Mouse (Mus musculus) heart, postnatal 25 days (tissue): Measurements from ENCODE around the gene Atp11a. TPM values are rescaled to one million over a fixed set of nuclear protein-coding genes. Genes with fewer than 3 reads are reported as not detected.

Experiments used
- DNase-seq: peaks from one replicate; pipeline ENCODE4 v3.0.0; 2022; ENCODE audit warnings: low spot score
- intact Hi-C: fragments of 180-260 bp; cut with DNase I; formaldehyde crosslinking; loops from one replicate; pipeline ENCODE4 v1.15.1; 2025
- total RNA-seq, 2 experiments: library from RNA; stranded (reverse); gene quantifications; 2 replicates each; pipeline ENCODE4 v1.2.3; 2021

Gene Atp11a
- total RNA-seq, 2 experiments from 2014 or later = 82.7 to 84.0 TPM

DNA sequence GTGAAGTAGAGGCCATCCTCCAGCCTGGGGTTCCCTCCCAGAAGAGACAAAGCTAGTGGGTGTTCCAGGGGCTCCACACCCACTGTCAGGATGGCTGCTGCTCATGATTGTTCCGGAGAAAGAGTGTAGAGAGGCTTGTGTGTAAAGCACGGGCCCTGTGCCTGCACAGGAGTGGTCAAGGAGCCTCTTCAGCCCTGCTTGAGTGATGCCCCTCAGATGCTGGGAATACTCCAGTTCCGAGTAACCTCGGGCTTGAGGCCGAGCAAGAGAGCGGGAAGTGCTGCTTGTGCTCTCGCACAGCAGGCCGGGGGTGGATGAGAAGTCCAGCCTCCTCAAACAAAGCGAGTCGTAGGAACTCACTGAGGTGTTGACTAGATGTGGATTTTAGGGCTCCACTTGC, 46.3 kb downstream of the Atp11a start:
- no peak for DNase-seq
- intact Hi-C loops = loop anchor here (5.0 kb wide), 1 partner anchor 46 kb away; the partner anchor contains the start of gene Atp11a

DNA sequence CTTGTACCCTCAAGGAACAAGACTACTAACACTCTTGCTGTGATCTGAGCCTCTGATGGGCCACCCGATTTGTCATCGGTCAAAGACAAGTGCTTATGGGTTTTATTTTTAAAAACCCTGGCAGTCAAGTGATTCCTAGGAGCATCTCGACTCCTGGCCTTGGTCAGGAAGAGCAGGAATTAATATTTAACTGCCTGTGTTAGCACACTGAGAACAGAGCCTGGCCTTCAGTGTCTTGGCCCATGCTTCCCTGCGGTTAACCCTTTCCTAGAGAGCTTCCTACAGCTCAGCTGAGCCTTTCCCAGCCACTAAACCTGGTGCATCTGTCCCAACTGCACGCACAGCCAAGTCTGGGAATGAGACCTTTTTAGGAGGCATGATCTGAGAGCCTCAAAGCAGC, 48.1 kb downstream of the Atp11a start:
- DNase-seq = no peak
- intact Hi-C loops = loop anchor here (5.0 kb wide), 1 partner anchor 48 kb away; the partner anchor contains the start of gene Atp11a

DNA sequence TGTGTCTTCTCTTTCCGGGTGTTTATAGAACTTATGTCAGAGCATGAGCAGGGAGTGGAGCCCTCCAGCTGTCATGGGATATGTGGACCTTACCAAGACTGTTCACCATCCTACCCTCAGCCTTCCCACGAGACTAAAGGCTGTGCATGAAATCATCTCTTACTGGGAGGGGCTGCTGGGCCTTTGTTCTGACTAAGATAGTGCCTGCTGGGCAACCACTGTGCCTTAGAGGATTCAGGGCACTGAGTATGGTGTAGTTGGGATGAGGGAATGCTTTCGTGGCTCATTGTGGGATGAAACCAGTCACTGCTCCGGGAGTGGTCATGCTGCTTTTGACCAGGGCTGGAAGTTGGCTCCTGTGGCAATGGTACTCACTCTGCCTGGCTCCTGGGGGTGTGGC, 48.8 kb downstream of the Atp11a start:
- DNase-seq = no peak
- intact Hi-C loops = no loop called here

DNA sequence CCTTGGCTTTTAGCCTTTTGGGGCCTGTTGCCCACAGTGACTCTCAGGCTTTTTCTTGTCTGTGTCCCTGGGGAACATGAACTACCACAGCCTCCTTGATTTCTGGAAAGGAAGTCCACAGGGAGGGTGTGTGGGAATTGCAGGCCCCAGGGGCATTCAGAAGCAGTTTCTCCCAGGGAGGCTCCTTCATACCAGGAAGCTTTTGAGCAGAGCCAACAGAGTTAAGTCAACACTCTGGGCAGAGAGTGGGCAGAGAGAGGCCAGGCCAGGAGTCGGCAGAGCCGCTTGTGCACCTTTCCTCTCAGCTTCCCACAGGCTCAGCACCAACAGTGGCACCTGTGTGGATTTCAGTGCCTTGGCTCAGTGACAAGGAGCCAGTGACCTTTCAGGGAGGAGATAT, 51.2 kb downstream of the Atp11a start:
- intact Hi-C loops = no loop called here
- DNase-seq = no peak

DNA sequence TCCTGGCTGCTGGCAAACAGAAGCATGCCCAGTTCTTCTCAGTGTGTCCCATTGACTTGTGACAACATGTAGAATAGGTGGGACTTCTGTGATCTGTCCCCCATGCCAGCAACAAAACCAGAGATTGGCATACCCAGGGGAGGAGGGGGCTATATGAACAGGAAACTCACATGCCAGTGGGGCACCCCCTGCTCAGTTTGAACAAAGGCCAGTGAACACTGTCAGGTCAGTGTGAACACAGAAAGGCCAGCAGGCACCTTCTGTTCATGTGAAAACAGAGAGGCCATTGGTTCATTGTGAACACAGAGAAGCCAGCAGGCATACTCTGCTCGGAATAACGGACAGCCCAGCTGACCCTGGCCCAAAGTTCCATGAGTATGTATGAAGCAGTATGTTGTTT, 52.7 kb downstream of the Atp11a start:
- intact Hi-C loops = no loop called here
- DNase-seq = no peak

DNA sequence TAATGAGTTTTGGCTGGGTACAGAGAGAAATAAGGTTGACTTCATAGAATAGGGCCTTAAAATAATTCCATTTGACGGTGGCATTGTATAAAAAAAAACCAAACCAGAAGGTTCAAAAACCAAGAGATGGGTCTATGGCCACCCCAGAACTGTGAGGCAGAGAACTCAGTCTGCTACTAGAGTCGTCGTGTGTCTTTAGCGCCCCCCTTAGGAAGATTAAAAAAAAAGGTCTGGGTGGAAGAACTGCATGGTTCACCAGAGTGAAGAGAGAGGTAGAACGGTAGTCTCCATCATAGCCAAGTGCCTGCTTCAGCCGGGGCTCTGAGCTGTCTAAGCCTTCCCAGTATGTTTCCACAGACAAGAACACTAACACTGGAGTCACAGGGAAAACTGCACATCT, 54.4 kb downstream of the Atp11a start:
- DNase-seq = no peak
- intact Hi-C loops = loop anchor here (5.0 kb wide), 1 partner anchor 134 kb away; no protein-coding TSS in a partner anchor

DNA sequence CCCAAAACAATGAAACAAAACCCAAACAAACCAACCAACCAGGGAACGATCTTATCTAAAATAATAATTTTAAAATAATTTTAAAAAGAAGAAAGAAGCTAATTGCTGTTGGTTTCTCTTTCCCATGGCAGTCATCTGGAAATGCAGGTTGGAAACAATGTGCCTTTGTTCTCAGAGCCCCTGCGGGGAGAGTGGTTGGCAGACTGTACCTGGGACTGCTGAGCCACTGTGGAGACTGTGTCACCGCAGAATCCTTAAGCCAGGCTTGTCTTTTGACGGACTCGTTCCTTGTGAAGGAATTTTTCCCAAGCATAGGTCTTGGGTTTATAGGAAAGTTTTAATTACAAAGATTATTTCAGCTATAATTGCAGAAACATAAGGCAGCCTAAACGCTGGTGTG, 59.6 kb downstream of the Atp11a start:
- intact Hi-C loops = no loop called here
- no peak for DNase-seq

DNA sequence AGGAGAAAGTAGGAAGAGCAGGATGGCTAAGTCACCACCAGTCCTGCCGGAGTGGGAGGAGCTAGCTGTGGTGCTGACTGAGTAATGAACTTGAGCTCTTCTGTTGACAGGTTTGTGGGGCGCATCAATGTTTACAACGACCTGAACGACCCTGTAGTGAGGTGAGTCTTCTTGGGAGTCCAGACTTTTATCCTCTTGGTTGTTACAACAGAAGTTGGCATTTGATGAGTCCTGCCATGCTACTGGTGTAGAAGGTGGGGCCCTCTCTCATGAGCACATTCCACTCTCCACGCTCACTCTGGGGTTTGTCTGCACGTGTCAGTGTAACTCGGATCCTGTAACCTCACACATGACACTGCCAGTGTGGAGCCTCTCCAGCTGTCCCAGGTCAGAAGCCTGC, 66.1 kb downstream of the Atp11a start:
- DNase-seq = no peak
- intact Hi-C loops = no loop called here

DNA sequence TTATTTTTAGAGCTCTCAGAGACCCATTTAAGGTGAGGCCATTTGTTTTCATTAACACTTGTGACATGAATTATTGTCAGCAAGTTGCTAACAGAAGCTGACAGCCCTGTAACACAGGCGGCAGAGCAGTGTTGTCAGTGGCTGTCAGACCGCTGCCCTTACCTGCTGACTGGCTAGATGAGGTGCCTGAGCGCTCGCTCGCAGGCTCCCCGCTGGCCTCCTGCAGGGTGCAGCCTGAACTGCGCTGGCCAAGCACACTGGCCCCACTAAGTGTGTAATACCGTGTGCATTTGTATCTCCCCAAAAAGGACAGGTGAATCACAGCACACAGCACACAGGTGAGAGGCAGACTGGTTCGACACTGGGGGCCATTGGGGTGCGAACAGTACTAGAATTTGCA, 67.7 kb downstream of the Atp11a start:
- no peak for DNase-seq
- intact Hi-C loops = no loop called here

DNA sequence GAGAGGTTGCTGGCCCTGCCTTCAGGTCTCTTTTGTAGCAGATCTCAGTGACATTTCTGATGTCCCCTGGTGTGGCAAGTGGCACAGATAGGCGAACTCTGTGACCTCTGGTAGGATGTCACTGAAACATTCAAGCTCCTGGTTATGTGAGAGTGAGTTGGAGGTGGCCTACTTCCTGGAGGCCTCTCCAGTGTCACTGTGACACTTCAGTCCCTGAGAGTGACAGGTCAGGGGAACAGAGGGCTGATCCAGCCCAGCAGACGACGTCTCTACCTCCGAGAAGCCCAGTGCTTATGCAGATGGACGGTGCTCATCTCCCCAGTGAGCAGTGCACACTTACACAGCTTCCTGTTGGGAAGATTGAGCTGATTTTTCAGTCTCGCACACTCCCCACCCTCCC, 68.4 kb downstream of the Atp11a start:
- intact Hi-C loops = no loop called here
- DNase-seq = no peak

DNA sequence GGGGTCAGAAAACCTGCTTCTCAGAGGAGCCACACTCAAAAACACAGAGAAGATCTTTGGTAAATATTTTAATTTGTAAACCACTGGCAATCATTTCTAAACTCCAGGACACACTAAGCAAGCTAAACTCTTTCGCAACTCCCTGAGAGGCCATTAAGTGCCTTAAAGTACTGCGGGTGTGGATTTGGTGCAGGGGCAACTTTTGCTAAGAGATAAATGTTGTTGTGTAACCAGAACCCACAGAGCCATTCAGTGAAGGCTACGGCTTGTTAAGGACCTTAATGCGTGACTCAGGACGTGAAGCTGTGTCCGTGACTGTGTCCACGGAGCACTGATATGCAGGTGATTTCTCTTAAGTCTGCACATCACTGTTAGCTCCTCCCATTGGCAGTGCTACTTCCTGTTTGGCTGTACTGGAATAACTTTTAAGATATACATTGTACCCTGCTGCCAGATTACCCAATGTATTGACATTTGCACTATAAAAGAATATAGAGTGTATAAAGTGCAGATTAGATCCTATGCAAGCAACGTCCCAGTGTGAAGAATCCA, 68.9 kb downstream of the Atp11a start:
- intact Hi-C loops = no loop called here
- no peak for DNase-seq

DNA sequence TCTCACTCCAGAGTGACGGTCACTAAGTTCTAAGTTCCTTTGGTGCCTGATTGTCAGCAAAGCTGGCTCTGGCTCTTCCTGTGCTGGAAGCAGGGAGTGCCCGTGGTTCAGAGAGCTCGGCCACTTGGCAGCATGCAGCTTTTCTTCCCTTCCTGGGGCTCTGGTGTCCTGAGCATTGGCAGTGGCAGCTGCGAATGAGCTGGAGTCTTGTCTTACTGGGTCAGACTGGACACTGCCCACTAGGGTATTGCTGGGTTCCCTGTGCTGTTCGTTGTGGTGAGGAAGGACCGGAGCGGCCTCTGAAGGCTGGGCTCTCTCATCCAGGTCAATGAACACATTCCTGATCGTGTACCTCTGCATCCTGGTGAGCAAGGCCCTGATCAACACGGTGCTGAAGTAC, 70.3 kb downstream of the Atp11a start:
- intact Hi-C loops = no loop called here
- no peak for DNase-seq

DNA sequence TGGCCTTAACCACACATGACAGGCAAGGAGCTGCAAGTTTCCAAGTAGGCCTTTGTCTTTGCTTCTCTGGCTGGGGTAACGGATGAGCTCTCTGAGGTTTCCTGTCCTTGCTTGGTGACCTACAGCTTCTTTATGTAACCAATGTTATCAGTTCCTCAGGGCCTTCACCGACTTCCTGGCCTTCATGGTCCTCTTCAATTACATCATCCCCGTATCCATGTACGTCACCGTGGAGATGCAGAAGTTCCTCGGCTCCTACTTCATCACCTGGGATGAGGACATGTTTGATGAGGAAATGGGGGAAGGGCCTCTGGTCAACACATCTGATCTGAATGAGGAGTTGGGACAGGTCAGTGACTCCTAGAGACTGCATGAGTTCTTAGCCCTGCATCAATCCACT, 71.5 kb downstream of the Atp11a start:
- no peak for DNase-seq

DNA sequence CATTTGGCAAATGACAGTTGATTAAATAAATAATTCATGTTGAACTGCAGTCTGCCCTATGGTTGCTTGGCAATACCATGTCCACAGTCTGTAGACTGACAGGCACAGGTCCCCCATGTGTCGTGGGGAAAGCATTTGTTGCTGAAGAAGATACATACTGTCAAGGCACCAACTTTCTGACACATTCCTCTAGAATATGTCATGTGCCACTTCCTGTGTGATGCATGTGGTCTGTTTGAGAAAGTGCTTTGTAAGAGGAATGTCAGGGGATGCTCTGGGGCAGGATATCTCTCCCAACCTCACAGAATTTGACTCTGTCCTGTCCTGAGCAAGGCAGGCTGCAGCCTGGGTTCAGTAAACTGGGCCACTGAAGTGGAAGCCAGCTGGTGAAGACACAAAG, 72.6 kb downstream of the Atp11a start:
- no peak for DNase-seq
- intact Hi-C loops = no loop called here

More for the DNA sequence above, 71.5 kb downstream of the Atp11a start:
- intact Hi-C loops = no loop called here

DNA sequence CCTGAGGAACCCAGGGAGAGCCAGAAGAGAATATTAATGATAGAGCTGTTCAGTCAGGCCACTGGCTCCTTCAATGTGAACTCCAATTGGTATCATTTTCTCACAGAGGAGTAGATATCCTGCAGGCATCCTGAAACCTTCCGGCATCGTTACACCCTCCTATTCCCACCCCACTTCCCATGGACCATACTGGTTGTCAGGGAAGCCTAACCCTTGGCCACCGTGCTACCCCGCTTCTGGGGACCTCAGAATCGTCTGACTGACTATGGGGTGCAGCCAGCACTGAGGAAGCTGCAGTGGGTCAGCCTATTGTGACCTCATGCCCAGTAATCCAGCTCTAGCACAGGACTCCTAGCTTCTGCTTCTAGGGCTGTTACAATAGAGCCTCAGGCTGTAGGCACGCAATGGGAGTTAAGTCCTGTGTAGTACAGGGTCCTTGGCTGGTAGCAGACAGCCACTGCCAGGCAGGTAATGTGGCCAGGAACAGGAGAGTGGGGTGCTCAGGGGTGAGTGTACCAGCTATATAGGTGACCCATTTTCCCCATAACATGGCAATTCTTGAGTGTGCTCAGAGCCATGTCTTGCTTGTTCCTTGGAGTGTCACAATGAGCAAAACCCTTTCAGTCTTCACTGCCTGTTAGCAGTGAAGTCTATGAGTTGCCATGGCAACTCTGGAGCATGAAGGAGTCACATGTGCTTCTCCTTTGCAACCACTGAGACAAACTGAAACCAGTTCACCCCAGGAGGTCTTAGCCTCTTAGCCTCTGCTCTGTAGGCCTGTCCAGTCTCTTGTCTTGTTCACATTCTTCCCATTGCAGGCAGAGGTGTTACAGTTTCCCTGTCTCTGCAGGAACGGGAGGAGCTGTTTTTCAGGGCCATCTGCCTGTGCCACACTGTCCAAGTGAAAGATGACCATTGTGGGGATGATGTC, 75.1 kb downstream of the Atp11a start:
- intact Hi-C loops = no loop called here
- DNase-seq = no peak

DNA sequence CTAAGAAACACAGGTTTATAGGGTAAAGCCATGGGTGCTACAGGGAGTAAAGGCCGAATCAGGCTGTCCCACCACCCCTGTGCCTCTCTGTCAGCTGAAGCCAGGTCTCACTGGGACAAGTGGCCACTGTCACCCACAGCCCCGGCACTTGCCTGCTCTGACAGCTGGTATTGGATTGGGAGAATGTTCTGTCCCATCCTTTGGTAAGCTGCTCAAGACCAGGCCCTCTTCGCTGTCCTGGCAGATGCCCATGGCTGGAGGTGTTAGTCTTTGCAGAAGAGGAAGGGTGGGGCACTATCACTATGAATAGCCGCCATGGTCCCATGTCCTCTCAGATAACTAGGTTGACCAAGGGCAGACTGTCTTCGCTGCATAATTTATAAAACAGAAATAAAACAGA, 76.8 kb downstream of the Atp11a start:
- intact Hi-C loops = no loop called here
- peak; percentile 16 for DNase-seq

DNA sequence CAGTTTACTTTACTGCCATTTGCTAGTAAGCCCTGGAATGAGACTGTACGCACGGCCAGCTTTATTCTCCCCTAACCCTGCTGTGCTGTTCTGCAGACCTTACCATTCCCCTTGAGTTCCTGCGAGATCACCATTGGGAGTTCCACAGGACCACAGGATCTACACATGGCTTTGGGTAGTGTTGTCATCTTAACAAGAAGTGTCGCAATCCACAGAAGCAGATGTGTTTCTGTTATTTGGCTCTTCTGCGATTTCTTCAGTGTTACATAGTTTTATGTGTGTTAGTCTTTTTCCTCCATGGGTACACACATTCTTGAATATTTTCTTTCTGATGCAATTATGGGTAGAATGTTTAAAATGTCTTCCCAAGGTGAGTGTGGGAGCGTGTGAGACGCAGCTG, 84.0 kb downstream of the Atp11a start:
- intact Hi-C loops = no loop called here
- DNase-seq = no peak

DNA sequence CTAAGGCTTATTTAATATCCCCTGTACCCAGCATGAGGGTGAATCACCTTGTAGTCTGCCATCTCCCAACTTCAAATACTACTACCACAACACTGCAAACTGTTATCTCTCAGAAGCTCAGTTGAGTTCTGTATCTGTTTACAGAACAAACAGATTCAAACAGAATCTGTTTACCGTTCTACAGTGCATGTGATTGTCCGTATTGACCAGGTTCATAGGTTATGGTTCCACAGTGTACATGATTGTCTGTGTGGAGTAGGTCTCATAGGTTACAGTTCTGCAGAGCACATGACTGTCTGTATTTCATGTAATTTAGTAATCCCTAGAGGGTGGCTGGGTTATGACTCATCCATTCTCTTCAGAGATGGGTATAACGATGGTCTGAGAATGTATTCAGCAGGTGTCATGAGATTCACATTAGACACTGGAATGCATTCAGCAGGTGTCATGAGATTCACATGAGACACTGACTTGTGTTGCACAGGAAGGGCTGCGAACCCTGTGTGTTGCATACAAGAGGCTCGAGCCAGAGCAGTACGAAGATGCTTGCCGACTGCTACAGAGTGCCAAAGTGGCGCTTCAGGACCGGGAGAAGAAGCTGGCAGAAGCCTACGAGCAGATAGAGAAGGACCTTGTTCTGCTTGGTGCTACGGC, 85.7 kb downstream of the Atp11a start:
- DNase-seq = no peak
- intact Hi-C loops = no loop called here

DNA sequence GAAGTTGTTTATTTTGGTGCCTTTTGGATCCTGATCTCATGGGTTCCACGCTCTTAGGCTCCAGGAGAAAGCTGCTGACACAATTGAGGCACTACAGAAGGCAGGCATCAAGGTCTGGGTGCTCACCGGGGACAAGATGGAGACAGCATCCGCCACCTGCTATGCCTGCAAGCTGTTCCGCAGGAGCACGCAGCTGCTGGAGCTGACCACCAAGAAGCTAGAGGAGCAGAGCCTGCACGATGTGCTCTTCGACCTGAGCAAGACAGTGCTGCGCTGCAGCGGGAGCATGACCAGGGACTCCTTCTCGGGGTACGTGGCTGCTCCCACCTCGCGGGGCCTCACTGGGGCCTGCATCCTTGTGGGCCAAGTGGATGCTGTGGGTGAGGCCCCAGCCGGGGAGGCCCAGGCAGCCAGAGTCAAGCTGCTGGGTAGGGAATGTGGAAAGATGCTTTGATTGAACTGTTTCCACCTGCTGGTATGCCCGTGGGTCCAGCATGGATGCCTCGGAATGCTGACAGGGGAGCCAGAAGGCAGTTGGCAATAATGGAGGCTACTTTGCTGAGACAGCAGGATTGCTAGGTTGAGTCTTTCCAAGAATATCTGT, 87.6 kb downstream of the Atp11a start:
- intact Hi-C loops = no loop called here

DNA sequence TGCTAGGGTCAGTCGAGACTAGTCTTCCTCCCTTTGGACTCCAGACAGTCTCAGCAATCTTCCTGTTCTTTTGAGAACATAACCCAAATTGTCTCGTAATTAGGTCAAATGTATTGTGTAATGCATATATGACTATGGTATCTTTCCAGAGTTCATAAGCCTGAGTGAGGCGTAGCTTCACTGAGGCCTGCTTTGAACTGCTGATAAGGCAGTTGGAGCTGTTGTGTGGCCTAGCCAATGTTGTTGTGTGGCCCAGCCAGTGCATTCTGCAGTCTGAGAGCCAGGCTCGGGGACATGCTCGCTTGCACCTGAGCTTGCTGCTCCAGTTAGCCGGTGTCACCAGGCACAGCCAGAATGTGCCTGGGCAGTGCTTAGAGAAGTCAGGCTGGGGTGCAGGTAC, 89.6 kb downstream of the Atp11a start:
- no peak for DNase-seq
- intact Hi-C loops = no loop called here

More for the DNA sequence above, 87.6 kb downstream of the Atp11a start:
- no peak for DNase-seq

DNA sequence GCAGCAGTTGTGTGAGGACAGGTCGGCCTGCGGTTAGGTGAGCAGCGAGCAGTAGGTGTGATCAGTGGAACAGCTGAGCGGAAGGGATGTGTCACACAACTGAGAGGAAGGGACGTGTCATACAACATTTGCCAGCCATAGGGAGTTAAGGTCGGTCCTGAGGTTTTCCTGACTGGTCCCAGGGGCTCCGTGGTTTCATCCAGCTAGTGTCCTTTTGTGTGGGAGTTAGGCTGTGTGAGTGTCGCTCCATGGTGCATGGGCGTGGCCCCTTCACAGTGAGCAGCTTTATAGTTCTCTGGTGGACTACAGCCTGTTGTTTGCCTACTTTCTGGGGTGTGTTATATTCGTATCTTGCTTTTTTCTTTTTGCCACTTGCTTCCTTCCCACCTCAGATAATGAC, 94.4 kb downstream of the Atp11a start:
- intact Hi-C loops = no loop called here
- no peak for DNase-seq
